Mouse (Mus musculus): ENCODE measurements around the gene Arhgef2. TPM values are rescaled to one million over a fixed set of nuclear protein-coding genes. Genes with fewer than 3 reads are reported as not detected.
"Not testable (repeated sequence)": the region's sequence is repeated elsewhere in the genome, so short reads cannot be mapped to it uniquely, and the experiment has no call there.

The Arhgef2 gene
- polyA plus RNA-seq, 1 experiment from 2014 or later = 84.9 TPM

DNA sequence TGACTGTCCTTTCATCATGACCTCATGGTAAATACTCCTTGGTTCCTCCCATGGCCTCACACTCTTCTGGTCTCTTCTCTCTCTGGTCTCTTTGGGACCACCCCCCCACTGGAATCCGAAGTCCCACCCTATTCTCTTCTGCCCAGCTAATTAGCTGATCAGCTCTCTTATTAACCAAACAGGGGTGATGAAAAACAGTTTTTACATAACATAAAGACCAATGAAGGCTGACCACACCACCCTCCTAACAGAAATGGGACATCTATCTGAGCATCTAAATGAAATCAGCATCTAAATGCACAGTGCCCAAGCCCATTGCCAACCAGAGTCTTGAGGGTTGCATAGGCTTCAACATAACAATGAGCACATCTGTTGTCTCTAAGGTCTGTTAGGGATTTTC lies 33.9 kb upstream of the Arhgef2 start:
- no peak overlapping the region for H3K4me3 ChIP-seq
- peaks cover 34% of the 10 kb centered on the region for H3K36me3 ChIP-seq
- H3K4me2 ChIP-seq = no peak overlapping the region
- no peaks in the 10 kb centered on the region for H3K9me3 ChIP-seq
- 82% methylated on average over 1 of the region's 1 CpGs for WGBS
- H3K9ac ChIP-seq = no peak overlapping the region
- no peaks in the 10 kb centered on the region for H3K4me1 ChIP-seq
- H3K27ac ChIP-seq = no peak overlapping the region
- no peak for ATAC-seq (ENCODE audit: insufficient number of reproducible peaks, low FRiP score, low TSS enrichment, low read depth)
- H3K27me3 ChIP-seq = no peaks in the 10 kb centered on the region

DNA sequence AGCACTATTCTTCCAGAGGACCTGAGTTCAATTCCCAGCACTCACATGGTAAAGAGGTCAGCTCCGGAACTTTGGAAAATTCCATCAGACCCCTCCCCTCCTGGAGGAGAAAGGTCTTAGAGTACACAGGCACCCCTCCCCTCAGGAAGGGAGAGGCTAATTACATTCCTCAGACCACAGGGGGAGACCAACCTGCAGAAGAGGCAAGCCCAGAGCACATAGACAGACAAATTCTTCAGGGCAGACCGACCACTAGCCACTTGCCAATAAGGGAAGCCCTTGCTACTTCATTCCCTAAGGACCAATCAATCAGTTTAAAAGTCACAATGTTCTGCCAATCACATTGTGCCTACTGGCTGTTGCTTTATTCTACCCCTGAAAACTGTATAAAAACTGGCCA lies 32.9 kb upstream of the Arhgef2 start:
- no peak overlapping the region for H3K9ac ChIP-seq
- no peak for ATAC-seq (ENCODE audit: insufficient number of reproducible peaks, low FRiP score, low TSS enrichment, low read depth)
- H3K4me1 ChIP-seq = no peaks in the 10 kb centered on the region
- WGBS = 69% methylated on average over 2 of the region's 2 CpGs
- H3K4me2 ChIP-seq = no peak overlapping the region
- peaks cover 26% of the 10 kb centered on the region for H3K36me3 ChIP-seq
- H3K27me3 ChIP-seq = no peaks in the 10 kb centered on the region
- H3K27ac ChIP-seq = no peak overlapping the region
- H3K9me3 ChIP-seq = no peaks in the 10 kb centered on the region
- no peak overlapping the region for H3K4me3 ChIP-seq

DNA sequence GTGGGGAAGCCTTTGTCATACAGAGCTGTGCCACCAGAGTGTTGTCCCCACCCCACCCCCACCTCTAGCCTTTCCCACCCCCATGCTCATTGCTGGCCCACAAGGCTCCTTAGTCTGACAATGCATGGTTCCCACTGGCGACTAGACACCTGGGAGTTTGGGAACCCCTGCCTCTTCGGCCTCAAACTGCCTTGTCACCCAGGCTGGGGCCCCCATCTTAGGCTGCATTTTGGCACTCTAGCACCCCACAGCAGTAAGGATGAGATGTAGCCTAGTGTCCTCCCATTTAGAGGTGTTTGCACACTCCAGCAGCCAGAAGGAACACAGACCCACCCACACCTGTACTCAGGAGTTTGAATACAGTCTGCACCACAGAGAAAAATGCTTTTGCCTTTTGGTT lies 32.0 kb upstream of the Arhgef2 start:
- no peak overlapping the region for H3K27ac ChIP-seq
- no peaks in the 10 kb centered on the region for H3K9me3 ChIP-seq
- no peak overlapping the region for H3K4me2 ChIP-seq
- H3K27me3 ChIP-seq = no peaks in the 10 kb centered on the region
- peaks cover 16% of the 10 kb centered on the region for H3K36me3 ChIP-seq
- H3K9ac ChIP-seq = no peak overlapping the region
- H3K4me1 ChIP-seq = no peaks in the 10 kb centered on the region
- WGBS = 76% methylated on average over 2 of the region's 2 CpGs
- ATAC-seq (ENCODE audit: insufficient number of reproducible peaks, low FRiP score, low TSS enrichment, low read depth) = no peak
- no peak overlapping the region for H3K4me3 ChIP-seq

DNA sequence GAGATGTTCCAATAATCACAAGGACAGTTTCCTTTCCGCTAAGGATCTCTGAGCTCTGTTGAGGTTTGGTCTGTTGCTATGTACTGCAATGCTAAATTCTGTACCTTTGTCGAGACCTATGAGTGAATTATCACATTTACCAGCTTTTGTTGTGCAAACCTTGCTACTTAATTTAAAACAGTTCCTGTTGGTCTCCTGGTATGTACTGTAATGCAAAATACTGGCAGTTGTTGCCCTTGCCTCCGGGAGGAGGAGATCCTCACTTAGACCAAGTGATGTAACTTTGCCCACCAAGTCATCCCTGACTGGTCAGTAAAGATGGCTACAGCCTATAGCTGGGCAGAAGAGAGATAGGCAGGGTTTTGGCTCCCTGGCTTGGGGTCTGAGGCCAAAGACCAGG lies 30.2 kb upstream of the Arhgef2 start, which contains the start of gene Ssr2:
Gene Ssr2, plus strand, starts transcription at position 337 of the 400 bp plus-strand sequence.
- H3K9ac ChIP-seq = no peak within 1 kb of the TSS
- no peaks in the 10 kb centered on the region for H3K36me3 ChIP-seq
- peaks cover 5% of the 10 kb centered on the region for H3K4me1 ChIP-seq
- H3K4me2 ChIP-seq = no peak within 1 kb of the TSS
- no peak for ATAC-seq (ENCODE audit: insufficient number of reproducible peaks, low FRiP score, low TSS enrichment, low read depth)
- no peaks in the 10 kb centered on the region for H3K9me3 ChIP-seq
- no peak within 1 kb of the TSS for H3K4me3 ChIP-seq
- H3K27me3 ChIP-seq = no peaks in the 10 kb centered on the region
- no peak within 1 kb of the TSS for H3K27ac ChIP-seq
- 83% methylated on average over 3 of the region's 3 CpGs for WGBS

DNA sequence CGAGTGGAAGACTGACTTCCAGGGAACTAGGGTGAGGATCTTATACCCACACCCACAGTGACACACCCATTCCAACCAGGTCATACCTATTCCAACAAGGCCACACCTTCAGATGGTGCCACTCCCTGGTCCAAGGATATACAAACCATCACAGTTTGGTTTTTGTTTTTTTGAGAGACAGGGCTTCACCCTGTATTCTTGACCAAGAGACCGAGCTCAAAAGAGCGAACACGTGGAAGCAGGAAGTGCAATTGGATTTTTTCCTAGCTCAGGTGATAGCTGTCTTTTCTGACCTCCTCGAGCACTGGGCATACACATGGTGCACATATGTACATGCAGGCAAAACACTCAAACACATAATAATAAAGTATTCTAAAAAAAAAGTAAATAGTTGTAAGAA lies 27.9 kb upstream of the Arhgef2 start:
- ATAC-seq (ENCODE audit: insufficient number of reproducible peaks, low FRiP score, low TSS enrichment, low read depth); H3K27me3 ChIP-seq; H3K9me3 ChIP-seq; H3K4me2 ChIP-seq; H3K4me3 ChIP-seq; H3K27ac ChIP-seq; H3K9ac ChIP-seq: not testable (repeated sequence)
- 81% methylated on average over 5 of the region's 5 CpGs for WGBS
- Histone ChIP-seq H3K36me3 (peaks cover 17% of the 10 kb centered on the region), H3K4me1 (peaks cover 11% of the 10 kb centered on the region)

DNA sequence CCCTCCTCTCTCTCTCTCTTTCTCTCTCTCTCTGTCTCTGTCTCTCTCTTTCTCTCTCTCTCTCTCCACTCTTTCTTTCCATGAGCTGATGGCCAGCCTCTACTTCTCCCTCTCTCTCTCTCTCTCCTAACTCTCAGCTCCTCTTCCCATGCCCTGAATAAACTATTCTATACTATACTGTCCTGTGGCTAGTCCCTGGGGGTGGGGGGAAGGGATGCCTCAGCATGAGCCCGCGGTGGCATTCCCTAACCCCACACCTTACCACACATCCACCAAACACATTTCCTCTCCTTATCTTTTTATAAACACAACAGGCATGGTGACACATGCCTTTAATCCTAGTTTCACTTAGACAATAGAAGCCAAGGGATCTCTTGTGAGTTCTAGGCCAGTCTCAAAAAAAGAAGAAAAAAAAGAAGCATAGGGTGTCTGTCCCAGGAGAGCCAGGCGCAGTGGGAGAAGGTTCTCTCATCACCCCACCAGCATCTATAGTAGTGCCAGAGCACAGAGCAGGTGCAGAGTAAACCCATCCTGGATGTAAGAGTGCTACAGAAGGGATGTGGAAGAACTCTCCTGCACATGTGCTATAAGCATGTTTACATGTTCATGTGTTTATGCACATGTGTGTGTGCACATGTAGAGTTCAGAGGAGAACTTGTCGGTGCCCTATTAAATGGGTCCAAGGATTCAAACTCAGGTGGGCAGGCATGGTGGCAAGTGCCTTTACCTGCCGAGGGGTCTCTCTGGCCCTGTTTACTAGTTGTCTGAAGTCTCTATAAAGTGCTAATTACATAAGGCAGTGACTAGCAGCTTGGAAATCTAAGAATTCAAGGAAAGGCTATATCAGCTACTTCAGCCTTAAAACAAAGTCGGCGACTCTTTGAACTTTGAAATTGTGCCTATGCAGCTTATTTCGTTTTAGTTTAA lies 27.0 kb upstream of the Arhgef2 start:
- WGBS = 50% methylated on average over 8 of the region's 8 CpGs
- ATAC-seq (ENCODE audit: insufficient number of reproducible peaks, low FRiP score, low TSS enrichment, low read depth) = no peak
- no peak overlapping the region for H3K9ac ChIP-seq

DNA sequence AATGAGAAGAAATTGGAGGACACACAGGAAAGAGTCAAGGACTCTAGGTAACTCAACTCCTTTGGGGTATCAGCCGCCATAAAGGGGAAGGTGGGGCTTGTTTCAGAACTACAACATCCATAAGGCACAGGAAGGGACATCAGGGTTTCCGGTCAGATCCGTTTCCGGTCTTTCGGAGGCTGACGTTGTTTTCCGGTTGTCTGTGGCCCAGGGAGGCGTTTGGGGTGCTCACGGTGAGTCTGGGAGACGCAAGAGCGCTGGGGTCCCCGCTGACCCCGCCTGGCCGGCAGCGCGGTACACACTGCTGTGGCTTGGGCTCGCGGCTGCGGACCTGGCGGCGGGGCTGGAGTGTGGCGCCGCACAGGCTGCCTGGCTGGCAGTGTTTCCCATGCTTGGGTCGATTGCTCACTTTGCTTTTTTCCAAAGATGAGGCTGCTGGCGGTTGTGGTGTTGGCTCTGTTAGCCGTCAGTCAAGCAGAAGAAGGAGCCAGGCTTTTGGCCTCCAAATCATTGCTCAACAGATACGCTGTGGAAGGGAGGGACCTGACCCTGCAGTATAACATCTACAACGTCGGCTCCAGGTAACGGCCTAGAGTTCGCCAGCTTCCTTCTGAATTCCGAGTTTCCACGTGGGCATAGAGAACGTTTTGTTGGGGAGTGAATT lies 26.2 kb upstream of the Arhgef2 start:
- H3K4me1 ChIP-seq = peaks cover 11% of the 10 kb centered on the region
- peak overlapping the region; percentile 82 for H3K4me3 ChIP-seq
- peak overlapping the region; percentile 52 for H3K4me2 ChIP-seq
- WGBS = under 1% methylated on average over 34 of the region's 34 CpGs
- no peaks in the 10 kb centered on the region for H3K9me3 ChIP-seq
- no peaks in the 10 kb centered on the region for H3K27me3 ChIP-seq
- H3K36me3 ChIP-seq = peaks cover 33% of the 10 kb centered on the region
- H3K27ac ChIP-seq = peak overlapping the region; percentile 78
- peak; percentile 77 for ATAC-seq (ENCODE audit: insufficient number of reproducible peaks, low FRiP score, low TSS enrichment, low read depth)
- peak overlapping the region; percentile 83 for H3K9ac ChIP-seq

More for the DNA sequence above, 27.0 kb upstream of the Arhgef2 start:
- Histone ChIP-seq H3K36me3 (peaks cover 26% of the 10 kb centered on the region), H3K4me1 (peaks cover 11% of the 10 kb centered on the region), H3K4me2 (peak overlapping the region; percentile 52), H3K27me3 (no peaks in the 10 kb centered on the region), H3K27ac (no peak overlapping the region; the same call in 1 of the 2 replicates), H3K9me3 (no peaks in the 10 kb centered on the region), H3K4me3 (peak overlapping the region; percentile 82)

DNA sequence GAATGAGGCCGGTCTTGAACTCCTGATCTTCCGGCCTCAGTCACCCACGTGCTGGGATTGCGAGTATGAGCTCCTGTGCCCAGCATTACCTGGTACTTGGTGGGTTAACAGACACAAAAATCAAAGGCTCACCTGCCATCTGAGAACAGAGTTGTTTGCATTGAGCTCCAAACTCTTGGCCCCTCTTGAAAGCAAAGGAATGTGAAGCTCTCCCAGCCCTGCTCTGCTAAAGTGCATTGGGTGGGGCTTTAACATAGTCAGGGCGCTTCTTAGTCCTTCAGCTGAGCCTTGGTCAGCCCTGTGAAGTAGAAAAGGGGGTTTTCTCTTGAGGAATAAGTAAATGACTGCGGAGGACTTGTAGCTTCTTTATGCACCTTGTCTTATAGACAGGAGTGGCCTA lies 20.0 kb upstream of the Arhgef2 start:
- no peak overlapping the region for H3K4me3 ChIP-seq
- no peak overlapping the region for H3K9ac ChIP-seq
- no peaks in the 10 kb centered on the region for H3K27me3 ChIP-seq
- no peak overlapping the region for H3K4me2 ChIP-seq
- H3K36me3 ChIP-seq = peaks cover 73% of the 10 kb centered on the region
- H3K27ac ChIP-seq = no peak overlapping the region
- H3K4me1 ChIP-seq = peaks cover 4% of the 10 kb centered on the region
- H3K9me3 ChIP-seq = no peaks in the 10 kb centered on the region
- WGBS = 92% methylated on average over 6 of the region's 6 CpGs
- no peak for ATAC-seq (ENCODE audit: insufficient number of reproducible peaks, low FRiP score, low TSS enrichment, low read depth)

DNA sequence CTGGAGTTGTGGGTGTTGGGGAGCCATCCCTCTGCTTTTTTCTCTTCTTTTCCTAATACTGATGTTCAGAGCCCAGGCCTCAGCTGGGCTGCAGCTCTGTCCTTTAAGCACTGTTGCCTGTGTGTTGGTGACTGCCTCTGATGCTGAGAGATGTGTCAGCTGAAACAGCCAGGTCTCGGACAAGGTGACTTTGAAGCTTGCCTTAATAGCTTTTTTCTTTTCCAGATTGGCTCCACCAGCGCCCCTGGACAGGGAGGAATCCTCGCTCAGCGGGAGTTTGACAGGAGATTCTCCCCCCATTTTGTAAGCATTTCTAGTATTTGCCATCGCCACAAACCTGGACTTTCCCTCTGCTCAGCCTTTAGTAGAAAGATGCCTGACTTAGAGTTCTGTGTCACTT lies 19.1 kb upstream of the Arhgef2 start:
- H3K4me3 ChIP-seq = no peak overlapping the region
- H3K27ac ChIP-seq = no peak overlapping the region
- 97% methylated on average over 5 of the region's 5 CpGs for WGBS
- no peak overlapping the region for H3K9ac ChIP-seq
- no peak for ATAC-seq (ENCODE audit: insufficient number of reproducible peaks, low FRiP score, low TSS enrichment, low read depth)
- H3K4me1 ChIP-seq = peaks cover 4% of the 10 kb centered on the region; the same call in 1 of the 2 replicates
- H3K27me3 ChIP-seq = no peaks in the 10 kb centered on the region
- no peak overlapping the region for H3K4me2 ChIP-seq
- no peaks in the 10 kb centered on the region for H3K9me3 ChIP-seq
- H3K36me3 ChIP-seq = peaks cover 66% of the 10 kb centered on the region

DNA sequence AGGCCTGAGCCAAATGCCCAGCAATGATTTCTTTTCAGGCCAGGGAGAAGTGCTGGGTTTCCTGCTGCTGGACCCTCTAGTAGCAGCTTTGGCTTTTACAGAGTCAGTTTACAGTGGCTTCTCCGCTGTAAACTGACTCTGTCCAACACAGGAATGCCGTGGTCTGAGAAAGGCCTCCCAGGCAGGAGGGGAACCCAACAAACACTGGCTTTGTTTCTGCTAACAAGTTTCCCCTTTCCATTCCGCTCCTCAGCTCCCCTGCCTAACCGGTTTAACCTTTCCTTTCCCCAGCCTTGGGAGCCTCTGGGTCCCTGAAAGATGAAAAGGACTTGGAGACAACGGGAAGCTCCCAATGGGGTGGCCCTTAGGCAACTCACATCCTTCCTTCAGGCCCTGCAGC lies 15.5 kb upstream of the Arhgef2 start:
- Histone ChIP-seq H3K9ac (no peak overlapping the region), H3K4me1 (peaks cover 26% of the 10 kb centered on the region)

DNA sequence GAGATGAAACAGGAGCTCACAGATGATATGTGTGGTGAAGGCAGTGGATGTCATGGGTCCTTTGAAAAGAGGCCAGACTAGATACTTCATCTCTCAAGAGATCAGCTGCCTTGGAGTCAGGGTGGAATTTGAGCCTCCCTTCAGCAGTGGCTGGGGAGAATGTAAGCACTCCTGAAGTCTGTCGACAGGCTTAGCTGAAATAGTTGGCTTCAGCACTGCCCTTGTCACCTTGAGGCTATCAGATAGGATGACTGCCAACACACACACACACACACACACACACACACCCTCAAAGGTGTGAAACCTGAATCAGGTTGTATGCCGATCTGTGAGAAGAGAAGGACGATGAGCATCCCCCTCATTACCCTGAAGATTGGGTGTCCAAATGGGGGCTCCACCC lies 14.7 kb upstream of the Arhgef2 start:
- H3K4me3 ChIP-seq = no peak overlapping the region
- 43% methylated on average over 3 of the region's 3 CpGs for WGBS
- H3K27me3 ChIP-seq = no peaks in the 10 kb centered on the region
- ATAC-seq (ENCODE audit: insufficient number of reproducible peaks, low FRiP score, low TSS enrichment, low read depth) = no peak
- no peak overlapping the region for H3K9ac ChIP-seq
- H3K36me3 ChIP-seq = peaks cover 31% of the 10 kb centered on the region
- no peak overlapping the region for H3K27ac ChIP-seq
- peaks cover 26% of the 10 kb centered on the region for H3K4me1 ChIP-seq
- no peaks in the 10 kb centered on the region for H3K9me3 ChIP-seq
- H3K4me2 ChIP-seq = no peak overlapping the region

More for the DNA sequence above, 15.5 kb upstream of the Arhgef2 start:
- Histone ChIP-seq H3K4me2 (no peak overlapping the region), H3K9me3 (no peaks in the 10 kb centered on the region), H3K4me3 (no peak overlapping the region), H3K27ac (no peak overlapping the region), H3K27me3 (no peaks in the 10 kb centered on the region), H3K36me3 (peaks cover 39% of the 10 kb centered on the region)
- WGBS = 19% methylated on average over 5 of the region's 5 CpGs
- no peak for ATAC-seq (ENCODE audit: insufficient number of reproducible peaks, low FRiP score, low TSS enrichment, low read depth)
